In the genomic region with DNA sequence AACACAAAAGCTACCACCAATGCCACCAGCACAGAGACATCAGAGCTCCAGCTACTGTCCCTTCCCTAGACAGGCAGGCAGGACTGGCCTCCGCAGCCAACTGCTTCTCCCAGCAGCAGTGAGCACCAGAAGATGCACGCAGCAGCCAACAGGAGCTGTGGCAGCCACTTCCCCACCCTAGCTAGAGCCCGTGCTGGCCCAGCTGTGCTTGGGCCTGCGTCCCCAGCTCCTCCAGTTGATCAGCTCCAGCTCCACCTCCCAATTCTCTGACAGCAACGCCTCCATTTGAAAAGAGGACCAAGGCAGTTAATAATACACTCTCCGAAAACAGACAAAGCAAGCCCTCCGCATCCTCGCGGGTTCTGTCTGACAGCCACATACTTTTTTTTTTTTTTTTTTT, we compare ENCODE assay signal across 22 mouse cellular contexts. TPM values are rescaled to one million over a fixed set of nuclear protein-coding genes. Genes with fewer than 3 reads are reported as not detected.
A peak's percentile ranks its signal among the peaks of the same experiment; 100 is the strongest.
DNase-seq lines count a peak whose midpoint lies in the region; ATAC-seq and TF ChIP-seq lines count a peak whose summit lies in the region.
"Had no signal": no experiment of that assay in that cellular context is flagged by ENCODE, and none has a peak within 500 bp of the region (broad histone marks: within the 10 kb centered on the region; RNA-seq: fewer than 3 reads in every experiment).

No protein-coding gene starts in this region.

- H3K27ac ChIP-seq in midbrain, embryonic 12.5 days (replicated peaks), result no peak overlapping the region
- no peak overlapping the region for H3K27ac ChIP-seq in midbrain, embryonic 13.5 days
- 0 out of 2 replicates have a peak overlapping the region, but pooled peaks have one; percentile 8 for H3K27ac ChIP-seq in forebrain, embryonic 10.5 days
- H3K27ac ChIP-seq in left cerebral cortex, adult 2 months, result no peak overlapping the region
- H3K27ac ChIP-seq: liver, embryonic 12.5 days had no signal

- 63% methylated on average over 9 of the region's 9 CpGs for WGBS in midbrain, embryonic 12.5 days
- 53% methylated on average over 9 of the region's 9 CpGs for WGBS in midbrain, embryonic 13.5 days
- WGBS in forebrain, embryonic 10.5 days, result 64% methylated on average over 9 of the region's 9 CpGs

- peaks cover 9% of the 10 kb centered on the region; the same call in 1 of the 2 replicates for H3K4me1 ChIP-seq in midbrain, embryonic 12.5 days
- H3K4me1 ChIP-seq in midbrain, embryonic 13.5 days (replicated peaks), result peaks cover 28% of the 10 kb centered on the region
- H3K4me1 ChIP-seq in forebrain, embryonic 10.5 days, result peaks cover 53% of the 10 kb centered on the region

- TF ChIP-seq CTCF in left cerebral cortex, adult 2 months (IDR thresholded peaks at IDR 0.05), result no peak

- peaks cover 46% of the 10 kb centered on the region for H3K27me3 ChIP-seq in midbrain, embryonic 12.5 days
- H3K27me3 ChIP-seq in midbrain, embryonic 13.5 days, result peaks cover 17% of the 10 kb centered on the region; the same call in 1 of the 2 replicates
- H3K27me3 ChIP-seq in forebrain, embryonic 10.5 days (ENCODE audit: poor library complexity, severe bottlenecking), result peaks cover 30% of the 10 kb centered on the region

- H3K9me3 ChIP-seq in midbrain, embryonic 12.5 days, result no peaks in the 10 kb centered on the region
- no peaks in the 10 kb centered on the region for H3K9me3 ChIP-seq in midbrain, embryonic 13.5 days
- no peaks in the 10 kb centered on the region for H3K9me3 ChIP-seq in forebrain, embryonic 10.5 days
- H3K9me3 ChIP-seq: liver, embryonic 12.5 days; megakaryocyte, embryonic 14.5 days had no signal

- no peak overlapping the region for H3K4me2 ChIP-seq in midbrain, embryonic 12.5 days (replicated peaks)
- H3K4me2 ChIP-seq in midbrain, embryonic 13.5 days (replicated peaks), result no peak overlapping the region
- H3K4me2 ChIP-seq: liver, embryonic 12.5 days had no signal

- H3K4me3 ChIP-seq in midbrain, embryonic 12.5 days, result no peak overlapping the region
- no peak overlapping the region for H3K4me3 ChIP-seq in midbrain, embryonic 13.5 days (replicated peaks)
- H3K4me3 ChIP-seq in forebrain, embryonic 10.5 days, result no peak overlapping the region
- H3K4me3 ChIP-seq in left cerebral cortex, adult 2 months, result no peak overlapping the region
- H3K4me3 ChIP-seq: liver, embryonic 12.5 days; megakaryocyte, embryonic 14.5 days had no signal

- intact Hi-C loops in gastrocnemius, postnatal 14 days (cut with DNase I; ENCODE audit: low total_unique reads), result no loop called here
- intact Hi-C loops in heart, postnatal 36 days (cut with DNase I), result no loop called here
- intact Hi-C loops in left cerebral cortex, adult 2 months (cut with DNase I), result no loop called here

- peak; percentile 57 for DNase-seq in gastrocnemius, postnatal 14 days
- no peak for DNase-seq in gastrocnemius, postnatal 10 days
- no peak for DNase-seq in forebrain, embryonic 10.5 days (ENCODE audit: extremely low spot score, low spot score)
- peak; percentile 38 to 42 for DNase-seq in heart, postnatal 36 days
- DNase-seq in left cerebral cortex, adult 2 months (ENCODE audit: extremely low spot score in 1 of 2, low spot score in 2 of 2), result no peak
- DNase-seq: adrenal gland, postnatal 36 days; retina, postnatal 1 day; thymus, postnatal 4 days had no signal

- ATAC-seq in midbrain, embryonic 12.5 days (ENCODE audit: low FRiP score, low read depth), result no peak
- no peak for ATAC-seq in midbrain, embryonic 13.5 days
- ATAC-seq in granulocyte monocyte progenitor cell, adult 5-6 weeks (replicated peaks; ENCODE audit: poor library complexity, severe bottlenecking), result no peak
- ATAC-seq: liver, embryonic 12.5 days had no signal

- no peaks in the 10 kb centered on the region for H3K36me3 ChIP-seq in midbrain, embryonic 12.5 days
- H3K36me3 ChIP-seq in midbrain, embryonic 13.5 days, result 0 out of 2 replicates have a peak, but pooled peaks cover 6% of the 10 kb centered on the region
- no peaks in the 10 kb centered on the region; the same call in 1 of the 2 replicates for H3K36me3 ChIP-seq in forebrain, embryonic 10.5 days (replicated peaks)
- H3K36me3 ChIP-seq: liver, embryonic 12.5 days had no signal

- 0 out of 2 replicates have a peak overlapping the region, but pooled peaks have one; percentile 0 for H3K9ac ChIP-seq in midbrain, embryonic 12.5 days (replicated peaks)
- no peak overlapping the region for H3K9ac ChIP-seq in midbrain, embryonic 13.5 days (replicated peaks)
- H3K9ac ChIP-seq: liver, embryonic 12.5 days had no signal

RNA-seq across cellular contexts. Expression of a gene that starts 14.4 kb away (rescaled TPM):
- 1 to 10 TPM; 6.4 to 8.2 TPM for total RNA-seq in gastrocnemius, postnatal 14 days (2021)
- total RNA-seq in gastrocnemius, postnatal 10 days (2021), result 1 to 10 TPM; 5.8 to 6.6 TPM
- polyA plus RNA-seq in midbrain, embryonic 12.5 days (2016; fragmentation: Nextera tagmentation; extraction: Ambion mirVana), result 13.2 and 16.3 TPM in 2 replicates
- 35.5 and 37.6 TPM in 2 replicates for polyA plus RNA-seq in midbrain, embryonic 13.5 days (2015; fragmentation: Nextera tagmentation; extraction: Ambion mirVana)
- polyA plus RNA-seq in forebrain, embryonic 10.5 days (2016; fragmentation: Nextera tagmentation; extraction: Ambion mirVana), result 14.5 and 15.4 TPM in 2 replicates
- total RNA-seq in heart, postnatal 36 days (2021), result 10 to 100 TPM in 1 of 2 experiments, 1 to 10 TPM in 1; 9.2 to 12.1 TPM
- 0.56 and 1.6 TPM in 2 replicates for total RNA-seq in granulocyte monocyte progenitor cell, adult 5-6 weeks (2014; fragmentation: Nextera tagmentation)
- 0.69 and 0.82 TPM in 2 replicates for total RNA-seq in granulocyte monocyte progenitor cell, adult 5-6 weeks (2017)
- total RNA-seq in left cerebral cortex, adult 2 months (2021), result 10 to 100 TPM; 87.9 to 92.8 TPM

RNA-seq across cellular contexts. Expression of a gene that starts 29.0 kb away (rescaled TPM):
- total RNA-seq in gastrocnemius, postnatal 14 days (2021), result 10 to 100 TPM; 46.2 to 48.3 TPM
- total RNA-seq in gastrocnemius, postnatal 10 days (2021), result 10 to 100 TPM; 40.0 to 40.5 TPM
- 1.2 and 1.4 TPM in 2 replicates for polyA plus RNA-seq in midbrain, embryonic 12.5 days (2016; fragmentation: Nextera tagmentation; extraction: Ambion mirVana)
- polyA plus RNA-seq in midbrain, embryonic 13.5 days (2015; fragmentation: Nextera tagmentation; extraction: Ambion mirVana), result 1.5 and 1.8 TPM in 2 replicates
- 0.28 and 0.74 TPM in 2 replicates for polyA plus RNA-seq in forebrain, embryonic 10.5 days (2016; fragmentation: Nextera tagmentation; extraction: Ambion mirVana)
- total RNA-seq in heart, postnatal 36 days (2021), result 10 to 100 TPM; 21.9 to 38.1 TPM
- total RNA-seq in granulocyte monocyte progenitor cell, adult 5-6 weeks (2014; fragmentation: Nextera tagmentation), result not detected in 2 replicates
- not detected in 2 replicates for total RNA-seq in granulocyte monocyte progenitor cell, adult 5-6 weeks (2017)
- total RNA-seq in left cerebral cortex, adult 2 months (2021), result 10 to 100 TPM in 1 of 2 experiments, 1 to 10 TPM in 1; 9.1 to 13.0 TPM

RNA-seq across cellular contexts. Expression of a gene that starts 55.7 kb away (rescaled TPM):
- not detected for total RNA-seq in gastrocnemius, postnatal 14 days (2021)
- not detected for total RNA-seq in gastrocnemius, postnatal 10 days (2021)
- polyA plus RNA-seq in midbrain, embryonic 12.5 days (2016; fragmentation: Nextera tagmentation; extraction: Ambion mirVana), result not detected in 2 replicates
- polyA plus RNA-seq in midbrain, embryonic 13.5 days (2015; fragmentation: Nextera tagmentation; extraction: Ambion mirVana), result not detected in 2 replicates
- not detected in 2 replicates for polyA plus RNA-seq in forebrain, embryonic 10.5 days (2016; fragmentation: Nextera tagmentation; extraction: Ambion mirVana)
- total RNA-seq in heart, postnatal 36 days (2021), result not detected
- not detected in 2 replicates for total RNA-seq in granulocyte monocyte progenitor cell, adult 5-6 weeks (2014; fragmentation: Nextera tagmentation)
- total RNA-seq in granulocyte monocyte progenitor cell, adult 5-6 weeks (2017), result not detected in 2 replicates
- not detected for total RNA-seq in left cerebral cortex, adult 2 months (2021)
- total RNA-seq: adrenal gland, postnatal 36 days; layer of hippocampus, adult 8-10 months; left cerebral cortex, postnatal 36 days had no signal
- polyA plus RNA-seq: C2C12; embryonic facial prominence, embryonic 14.5 days; frontal cortex, adult 2 months; heart, postnatal 0 days; intestine, embryonic 14.5 days; kidney, embryonic 16.5 days; liver, embryonic 12.5 days; neural tube, embryonic 11.5 days had no signal

Comparison
In these comparisons a context has a peak if more than half of its experiments do, and no peak if none do; other contexts are left out.
1. DNase-seq: peak in gastrocnemius, postnatal 14 days (single experiment) and heart, postnatal 36 days (2 of 2); none in gastrocnemius, postnatal 10 days (single experiment), forebrain, embryonic 10.5 days (single experiment) and left cerebral cortex, adult 2 months (0 of 2).
2. RNA of a gene that starts 14.4 kb away (total RNA-seq): 87.9 to 92.8 TPM in left cerebral cortex, adult 2 months; 9.2 to 12.1 TPM in heart, postnatal 36 days, 6.4 to 8.2 TPM in gastrocnemius, postnatal 14 days, 5.8 to 6.6 TPM in gastrocnemius, postnatal 10 days and 0.56 to 1.6 TPM in granulocyte monocyte progenitor cell, adult 5-6 weeks; every median in the first group is over 4 times any median in the second.
3. RNA of a gene that starts 29.0 kb away (total RNA-seq): 46.2 to 48.3 TPM in gastrocnemius, postnatal 14 days, 40.0 to 40.5 TPM in gastrocnemius, postnatal 10 days, 21.9 to 38.1 TPM in heart, postnatal 36 days and 9.1 to 13.0 TPM in left cerebral cortex, adult 2 months; not detected in granulocyte monocyte progenitor cell, adult 5-6 weeks; every median in the first group is over 10 times any median in the second.